Mouse (Mus musculus) heart, adult 9 months (tissue): ENCODE measurements around the gene Yae1d1.
A peak's percentile ranks its signal among the peaks of the same experiment; 100 is the strongest.
"Not testable (repeated sequence)": the region's sequence is repeated elsewhere in the genome, so short reads cannot be mapped to it uniquely, and the experiment has no call there.

Experiments
- DNase-seq, 2 experiments: peaks; one replicate each; pipeline ENCODE4 v3.0.0; 2022; ENCODE audit warnings: low spot score in 2 of 2

Yae1d1 gene

GRCm38 (mm10) chr13:17992697-17993514, at the start of gene Yae1d1:
Gene Yae1d1 (minus strand): TSS chr13:17993349.
- DNase-seq, result peak; percentile 84 to 87

GRCm38 (mm10) chr13:18038814-18039213, 45.7 kb upstream of the Yae1d1 start:
- no peak for DNase-seq

- DNase-seq, result peak in 1 of 2 experiments; percentile 3
Measured at GRCm38 (mm10) chr13:18016604-18017003, 23.5 kb upstream of the Yae1d1 start.

GRCm38 (mm10) chr13:18013205-18013604, 20.1 kb upstream of the Yae1d1 start:
- no peak for DNase-seq

- DNase-seq, result no peak
Measured at GRCm38 (mm10) chr13:18011055-18011454, 17.9 kb upstream of the Yae1d1 start.

GRCm38 (mm10) chr13:17993515-17993847, 332 bp upstream of the Yae1d1 start:
- no peak for DNase-seq

- DNase-seq, result peak in 1 of 2 experiments; percentile 8
Measured at GRCm38 (mm10) chr13:17992009-17992408, 1.1 kb downstream of the Yae1d1 start.

- peak in 1 of 2 experiments; percentile 15 for DNase-seq
Measured at GRCm38 (mm10) chr13:17983194-17983593, 10.0 kb downstream of the Yae1d1 start.

GRCm38 (mm10) chr13:17982634-17983033, 10.5 kb downstream of the Yae1d1 start:
- DNase-seq, result no peak

GRCm38 (mm10) chr13:17976854-17977739, 16.1 kb downstream of the Yae1d1 start:
- DNase-seq, result no peak

GRCm38 (mm10) chr13:17975891-17976290, 17.3 kb downstream of the Yae1d1 start:
- peak; percentile 25 to 62 for DNase-seq

GRCm38 (mm10) chr13:17975457-17975856, 17.7 kb downstream of the Yae1d1 start:
- no peak for DNase-seq

- no peak for DNase-seq
Measured at GRCm38 (mm10) chr13:17974734-17975133, 18.4 kb downstream of the Yae1d1 start.

GRCm38 (mm10) chr13:17960613-17961012, 32.5 kb downstream of the Yae1d1 start:
- DNase-seq, result no peak

GRCm38 (mm10) chr13:17954282-17954681, 38.9 kb downstream of the Yae1d1 start:
- no peak for DNase-seq

GRCm38 (mm10) chr13:17950581-17950980, 42.6 kb downstream of the Yae1d1 start:
- not testable (repeated sequence) for DNase-seq

- no peak for DNase-seq
Measured at GRCm38 (mm10) chr13:17949555-17949954, 43.6 kb downstream of the Yae1d1 start.

- DNase-seq, result peak; percentile 94
Measured at GRCm38 (mm10) chr13:17944078-17944917, 48.9 kb downstream of the Yae1d1 start, which contains the start of gene Rala. Gene Rala (minus strand): TSS chr13:17944239.

- DNase-seq, result no peak
Measured at GRCm38 (mm10) chr13:17943306-17944077, 49.7 kb downstream of the Yae1d1 start.

- no peak for DNase-seq
Measured at GRCm38 (mm10) chr13:17942338-17942737, 50.8 kb downstream of the Yae1d1 start.
